Mouse (Mus musculus): ENCODE results near the gene Gnat1. TPM values are rescaled to one million over a fixed set of nuclear protein-coding genes. Genes with fewer than 3 reads are reported as not detected.

The Gnat1 gene
- polyA plus RNA-seq, 1 experiment from 2014 or later, result 2.2 TPM

GRCm38 (mm10) chr9:107631311-107631826, 48.1 kb downstream of the Gnat1 start:
- POLR2A ChIA-PET, result interaction anchor here (0.6 to 1.2 kb wide), 3 partner anchors 13 to 75 kb away, joined by 4 read pairs; no protein-coding TSS in a partner anchor
- no peak for TF ChIP-seq CTCF (IDR thresholded peaks at IDR 0.05)
- DNase-seq (ENCODE audit: low read depth, low spot score), result no peak
- H3K27me3 ChIP-seq, result no peaks in the 10 kb centered on the region
- CTCF ChIA-PET, result interaction anchor here (1.3 to 2.8 kb wide), 3 partner anchors 13 to 18 kb away, joined by 4 to 19 read pairs (median 6); no protein-coding TSS in a partner anchor
- no peak for ATAC-seq
- in situ Hi-C loops (cut with MboI; ENCODE audit: low pct_unique_long_range_greater_than_20kb), result no loop called here

- ChIA-PET CTCF (interaction anchor here (1.2 to 2.8 kb wide), 5 partner anchors 13 to 64 kb away, joined by 3 to 19 read pairs (median 6); no protein-coding TSS in a partner anchor), POLR2A (interaction anchor here (0.5 to 1.4 kb wide), 5 partner anchors 11 to 329 kb away, joined by 3 to 5 read pairs (median 4); partner anchors contain the start of gene Sema3b)
- ATAC-seq (no peak), DNase-seq (ENCODE audit: low read depth, low spot score) (no peak)
- no peaks in the 10 kb centered on the region for H3K27me3 ChIP-seq
- no peak for TF ChIP-seq CTCF (IDR thresholded peaks at IDR 0.05)
- in situ Hi-C loops (cut with MboI; ENCODE audit: low pct_unique_long_range_greater_than_20kb), result no loop called here
Observed at GRCm38 (mm10) chr9:107630576-107630975, 48.9 kb downstream of the Gnat1 start.

- in situ Hi-C loops (cut with MboI; ENCODE audit: low pct_unique_long_range_greater_than_20kb), result no loop called here
- ATAC-seq (no peak), DNase-seq (ENCODE audit: low read depth, low spot score) (no peak)
Observed at GRCm38 (mm10) chr9:107629901-107630425, 49.5 kb downstream of the Gnat1 start.

GRCm38 (mm10) chr9:107629411-107629730, 50.1 kb downstream of the Gnat1 start:
- TF ChIP-seq CTCF (IDR thresholded peaks at IDR 0.05), result no peak
- in situ Hi-C loops (cut with MboI; ENCODE audit: low pct_unique_long_range_greater_than_20kb), result no loop called here
- ChIA-PET POLR2A (interaction anchor here (0.5 to 0.6 kb wide), 2 partner anchors 78 to 240 kb away, joined by 3 to 5 read pairs; no protein-coding TSS in a partner anchor), CTCF (interaction anchor here (0.9 to 2.8 kb wide), 6 partner anchors 10 to 27 kb away, joined by 3 to 19 read pairs (median 6); no protein-coding TSS in a partner anchor)
- DNase-seq (ENCODE audit: low read depth, low spot score), result no peak
- H3K27me3 ChIP-seq, result no peaks in the 10 kb centered on the region
- no peak for ATAC-seq

More at GRCm38 (mm10) chr9:107629901-107630425, 49.5 kb downstream of the Gnat1 start:
- no peaks in the 10 kb centered on the region for H3K27me3 ChIP-seq
- TF ChIP-seq CTCF (IDR thresholded peaks at IDR 0.05), result no peak
- POLR2A ChIA-PET, result interaction anchor here (0.5 to 1.4 kb wide), 3 partner anchors 10 to 328 kb away, joined by 3 to 5 read pairs (median 4); no protein-coding TSS in a partner anchor
- CTCF ChIA-PET, result interaction anchor here (0.9 to 2.8 kb wide), 7 partner anchors 10 to 63 kb away, joined by 3 to 19 read pairs (median 5); no protein-coding TSS in a partner anchor

GRCm38 (mm10) chr9:107628721-107629410, 50.6 kb downstream of the Gnat1 start:
- no peaks in the 10 kb centered on the region for H3K27me3 ChIP-seq
- CTCF ChIA-PET, result interaction anchor here (1.3 to 2.8 kb wide), 2 partner anchors 16 to 26 kb away, joined by 3 to 19 read pairs; no protein-coding TSS in a partner anchor
- in situ Hi-C loops (cut with MboI; ENCODE audit: low pct_unique_long_range_greater_than_20kb), result no loop called here
- no peak for ATAC-seq
- no peak for DNase-seq (ENCODE audit: low read depth, low spot score)
- no peak for TF ChIP-seq CTCF (IDR thresholded peaks at IDR 0.05)
- POLR2A ChIA-PET, result interaction anchor here (0.5 to 0.6 kb wide), 2 partner anchors 78 to 239 kb away, joined by 3 to 5 read pairs; no protein-coding TSS in a partner anchor

GRCm38 (mm10) chr9:107627387-107628255, 51.9 kb downstream of the Gnat1 start:
- no peaks in the 10 kb centered on the region for H3K27me3 ChIP-seq
- in situ Hi-C loops (cut with MboI; ENCODE audit: low pct_unique_long_range_greater_than_20kb), result no loop called here
- ChIA-PET CTCF (interaction anchor here (2.0 to 3.8 kb wide), 3 partner anchors 16 to 25 kb away, joined by 6 to 30 read pairs (median 24); no protein-coding TSS in a partner anchor), POLR2A (no interaction called here)
- DNase-seq (ENCODE audit: low read depth, low spot score) (no peak), ATAC-seq (no peak)
- TF ChIP-seq CTCF (IDR thresholded peaks at IDR 0.05), result no peak

GRCm38 (mm10) chr9:107626844-107627277, 52.7 kb downstream of the Gnat1 start:
- in situ Hi-C loops (cut with MboI; ENCODE audit: low pct_unique_long_range_greater_than_20kb), result no loop called here
- no peak for TF ChIP-seq CTCF (IDR thresholded peaks at IDR 0.05)
- DNase-seq (ENCODE audit: low read depth, low spot score) (no peak), ATAC-seq (peak; percentile 36)
- CTCF ChIA-PET, result interaction anchor here (0.8 to 3.8 kb wide), 6 partner anchors 9 to 24 kb away, joined by 3 to 30 read pairs (median 6); partner anchors contain the start of gene Gnai2
- POLR2A ChIA-PET, result interaction anchor here (0.5 to 1.5 kb wide), 2 partner anchors 8 to 329 kb away, joined by 3 read pairs; partner anchors contain the start of gene Gnai2
- no peaks in the 10 kb centered on the region for H3K27me3 ChIP-seq

- no peaks in the 10 kb centered on the region for H3K27me3 ChIP-seq
- ChIA-PET CTCF (interaction anchor here (0.8 to 3.8 kb wide), 6 partner anchors 10 to 24 kb away, joined by 3 to 30 read pairs (median 6); partner anchors contain the start of gene Gnai2), POLR2A (interaction anchor here (0.5 to 1.5 kb wide), 3 partner anchors 9 to 328 kb away, joined by 3 read pairs; partner anchors contain the start of gene Gnai2)
- no peak for TF ChIP-seq CTCF (IDR thresholded peaks at IDR 0.05)
- DNase-seq (ENCODE audit: low read depth, low spot score) (peak; percentile 87), ATAC-seq (peak; percentile 79)
- in situ Hi-C loops (cut with MboI; ENCODE audit: low pct_unique_long_range_greater_than_20kb), result no loop called here
Observed at GRCm38 (mm10) chr9:107626158-107626843, 53.2 kb downstream of the Gnat1 start.

All from Patski (cell line).